Mouse (Mus musculus) lung, postnatal 25 days (tissue): Measurements from ENCODE around the gene Lrtm2.
A peak's percentile ranks its signal among the peaks of the same experiment; 100 is the strongest.

ENCODE experiments used
- DNase-seq: peaks from one replicate; pipeline ENCODE4 v3.0.0; 2022; ENCODE audit warnings: low spot score

Lrtm2 gene

GRCm38 (mm10) chr6:119336124-119336523, 5.6 kb upstream of the Lrtm2 start:
- DNase-seq = peak; percentile 29

GRCm38 (mm10) chr6:119333831-119334230, 3.3 kb upstream of the Lrtm2 start:
- no peak for DNase-seq

- DNase-seq = peak; percentile 64
Observed at GRCm38 (mm10) chr6:119333202-119333601, 2.6 kb upstream of the Lrtm2 start.

- peak; percentile 36 for DNase-seq
Observed at GRCm38 (mm10) chr6:119332111-119332510, 1.5 kb upstream of the Lrtm2 start.

GRCm38 (mm10) chr6:119329936-119330335, 630 bp downstream of the Lrtm2 start:
- no peak for DNase-seq

- DNase-seq = peak; percentile 42
Observed at GRCm38 (mm10) chr6:119329215-119329714, 1.3 kb downstream of the Lrtm2 start.

GRCm38 (mm10) chr6:119328521-119329115, 1.9 kb downstream of the Lrtm2 start:
- no peak for DNase-seq

- no peak for DNase-seq
Observed at GRCm38 (mm10) chr6:119326541-119326940, 4.0 kb downstream of the Lrtm2 start.

- no peak for DNase-seq
Observed at GRCm38 (mm10) chr6:119325978-119326377, 4.6 kb downstream of the Lrtm2 start.

GRCm38 (mm10) chr6:119324776-119325175, 5.8 kb downstream of the Lrtm2 start:
- DNase-seq = no peak

- DNase-seq = no peak
Observed at GRCm38 (mm10) chr6:119321752-119322151, 8.8 kb downstream of the Lrtm2 start.

GRCm38 (mm10) chr6:119320481-119320880, 10.1 kb downstream of the Lrtm2 start:
- peak; percentile 11 for DNase-seq

- DNase-seq = no peak
Observed at GRCm38 (mm10) chr6:119319358-119319757, 11.2 kb downstream of the Lrtm2 start.

GRCm38 (mm10) chr6:119318732-119319131, 11.8 kb downstream of the Lrtm2 start:
- no peak for DNase-seq

GRCm38 (mm10) chr6:119314751-119315476, 15.7 kb downstream of the Lrtm2 start:
- no peak for DNase-seq

GRCm38 (mm10) chr6:119313588-119314375, 16.8 kb downstream of the Lrtm2 start:
- no peak for DNase-seq

GRCm38 (mm10) chr6:119313096-119313495, 17.5 kb downstream of the Lrtm2 start:
- no peak for DNase-seq

- no peak for DNase-seq
Observed at GRCm38 (mm10) chr6:119312381-119312780, 18.2 kb downstream of the Lrtm2 start.

- DNase-seq = no peak
Observed at GRCm38 (mm10) chr6:119310176-119310575, 20.4 kb downstream of the Lrtm2 start.

- DNase-seq = no peak
Observed at GRCm38 (mm10) chr6:119307867-119308413, 22.6 kb downstream of the Lrtm2 start.

- DNase-seq = no peak
Observed at GRCm38 (mm10) chr6:119303331-119303730, 27.2 kb downstream of the Lrtm2 start.

- no peak for DNase-seq
Observed at GRCm38 (mm10) chr6:119301310-119301709, 29.3 kb downstream of the Lrtm2 start.
